Mouse (Mus musculus) midbrain, embryonic 11.5 days (tissue): ENCODE data around the gene Myo1f. TPM values are rescaled to one million over a fixed set of nuclear protein-coding genes. Genes with fewer than 3 reads are reported as not detected.

Experiments
- ATAC-seq: fragments of 200-750 bp; cut with Nextera tagmentation; 2 replicates; pipeline ENCODE4 v1.8.0; 2017; ENCODE audit warnings: moderate TSS enrichment, moderate library complexity; ENCODE audit not compliant: low FRiP score
- DNase-seq: peaks from one replicate; pipeline ENCODE4 v3.0.0; 2015; ENCODE audit warnings: low spot score; ENCODE audit errors: missing footprints
- H3K27ac ChIP-seq: fragments of 300-500 bp; sonication (generic); 2 replicates; pipeline ENCODE4 v1.5.1; 2014; ENCODE audit warnings: low read depth, low read length
- H3K27me3 ChIP-seq: fragments of 300-500 bp; sonication (generic); 2 replicates; pipeline ENCODE4 v1.6.1; 2014; ENCODE audit warnings: mild to moderate bottlenecking, low read length, moderate library complexity, mixed read lengths; ENCODE audit not compliant: control insufficient read depth, insufficient read depth
- H3K36me3 ChIP-seq: fragments of 300-500 bp; sonication (generic); 2 replicates; pipeline ENCODE4 v1.6.1; 2014; ENCODE audit warnings: mild to moderate bottlenecking, low read length, moderate library complexity, mixed read lengths; ENCODE audit not compliant: control insufficient read depth, insufficient read depth
- H3K4me1 ChIP-seq: fragments of 300-500 bp; sonication (generic); 2 replicates; pipeline ENCODE4 v1.6.1; 2014; ENCODE audit warnings: low read length; ENCODE audit not compliant: control insufficient read depth, insufficient read depth
- H3K4me2 ChIP-seq: fragments of 300-500 bp; sonication (generic); 2 replicates; pipeline ENCODE4 v1.6.1; 2014; ENCODE audit warnings: mild to moderate bottlenecking, moderate library complexity
- H3K4me3 ChIP-seq: fragments of 300-500 bp; sonication (generic); 2 replicates; pipeline ENCODE4 v1.5.1; 2014; ENCODE audit warnings: low read depth, low read length
- H3K9ac ChIP-seq: fragments of 300-500 bp; sonication (generic); 2 replicates; pipeline ENCODE4 v1.6.1; 2014; ENCODE audit warnings: low read length
- H3K9me3 ChIP-seq: fragments of 300-500 bp; sonication (generic); 2 replicates; pipeline ENCODE4 v1.6.1; 2016; ENCODE audit warnings: low read length; ENCODE audit not compliant: control insufficient read depth
- WGBS: fragments of 180-500 bp; shearing (Covaris S2); extraction: QIAGEN DNeasy Blood & Tissue Kit; methylation state at CpG from one replicate; pipeline ENCODE4 v1.1.7; 2014; 5-methylcytosine and 5-hydroxymethylcytosine counted together
- polyA plus RNA-seq: library from polyadenylated mRNA; unstranded; fragments of >200 nt; fragmentation: Nextera tagmentation; extraction: Ambion mirVana; gene quantifications from 2 replicates; pipeline ENCODE4 v1.2.1, GENCODE M21; 2014

Gene Myo1f
- polyA plus RNA-seq, 1 experiment from 2014 or later: 3.0 TPM

- no peak overlapping the region for H3K4me3 ChIP-seq
Measured at GRCm38 (mm10) chr17:33557922-33558321, 2.4 kb downstream of the Myo1f start.

DNA sequence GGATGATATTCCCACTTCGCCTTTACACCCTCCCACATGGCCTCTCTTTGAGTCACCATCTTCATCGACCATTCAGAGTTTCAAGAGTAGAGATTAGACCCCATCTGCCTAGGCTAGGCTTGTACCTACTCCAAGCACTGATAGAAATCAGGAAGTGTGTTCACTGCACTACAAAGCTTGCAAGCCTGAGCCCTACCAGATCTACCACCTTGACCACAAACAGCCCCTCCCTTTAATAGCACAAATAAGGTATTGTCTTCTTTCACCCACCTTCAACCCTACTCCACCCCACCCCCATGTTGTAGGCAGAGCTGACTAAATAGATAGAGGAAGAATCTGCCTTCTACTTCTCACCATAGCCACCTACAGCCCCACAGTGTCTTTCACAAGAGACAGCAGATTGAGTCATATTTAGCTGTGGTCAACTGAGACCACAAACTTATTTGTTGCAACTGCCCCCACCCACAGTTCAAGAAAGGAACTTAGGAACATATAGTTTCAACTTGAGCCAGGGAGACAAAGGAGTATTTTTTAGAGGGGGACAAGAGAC is 8.1 kb downstream of the Myo1f start:
- ATAC-seq (no peak), DNase-seq (no peak)
- no peak overlapping the region for H3K27ac ChIP-seq
- no peaks in the 10 kb centered on the region for H3K36me3 ChIP-seq
- no peak overlapping the region for H3K4me3 ChIP-seq
- no peak overlapping the region for H3K4me2 ChIP-seq
- 75% methylated on average over 2 of the region's 2 CpGs for WGBS
- no peaks in the 10 kb centered on the region for H3K27me3 ChIP-seq
- no peaks in the 10 kb centered on the region for H3K9me3 ChIP-seq
- H3K4me1 ChIP-seq: no peaks in the 10 kb centered on the region
- no peak overlapping the region for H3K9ac ChIP-seq

More at GRCm38 (mm10) chr17:33557922-33558321, 2.4 kb downstream of the Myo1f start:
- no peaks in the 10 kb centered on the region for H3K9me3 ChIP-seq
- DNase-seq: peak; percentile 44
- no peak overlapping the region for H3K4me2 ChIP-seq
- no peaks in the 10 kb centered on the region for H3K36me3 ChIP-seq
- H3K9ac ChIP-seq: no peak overlapping the region
- no peaks in the 10 kb centered on the region for H3K4me1 ChIP-seq
- no peaks in the 10 kb centered on the region for H3K27me3 ChIP-seq
- H3K27ac ChIP-seq: no peak overlapping the region
- 75% methylated on average over 4 of the region's 4 CpGs for WGBS
- ATAC-seq: no peak

DNA sequence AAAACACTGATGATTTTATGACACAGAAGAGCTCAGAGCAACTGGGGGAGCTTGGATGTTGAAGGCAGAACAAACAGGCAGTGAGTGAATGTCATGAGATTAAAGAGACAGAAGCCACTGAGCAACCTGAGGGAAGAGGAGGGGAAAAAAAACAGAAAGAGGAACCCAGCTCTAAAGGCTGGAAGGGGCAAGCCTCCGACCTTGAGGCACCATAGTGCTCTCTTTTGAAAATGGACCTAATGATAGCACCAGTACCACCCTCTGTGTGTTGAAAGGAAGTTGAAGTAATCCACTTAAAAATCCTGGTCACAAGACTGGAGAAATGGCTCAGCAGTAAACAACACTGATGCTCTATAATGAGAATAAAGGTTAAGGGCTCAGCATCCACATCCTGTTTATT is 9.1 kb downstream of the Myo1f start:
- no peak overlapping the region for H3K4me3 ChIP-seq
- WGBS: 45% methylated on average over 1 of the region's 1 CpGs
- H3K9me3 ChIP-seq: no peaks in the 10 kb centered on the region
- ATAC-seq (no peak), DNase-seq (no peak)
- H3K27ac ChIP-seq: no peak overlapping the region
- H3K4me1 ChIP-seq: no peaks in the 10 kb centered on the region
- no peak overlapping the region for H3K9ac ChIP-seq
- no peaks in the 10 kb centered on the region for H3K27me3 ChIP-seq
- no peak overlapping the region for H3K4me2 ChIP-seq
- H3K36me3 ChIP-seq: no peaks in the 10 kb centered on the region

DNA sequence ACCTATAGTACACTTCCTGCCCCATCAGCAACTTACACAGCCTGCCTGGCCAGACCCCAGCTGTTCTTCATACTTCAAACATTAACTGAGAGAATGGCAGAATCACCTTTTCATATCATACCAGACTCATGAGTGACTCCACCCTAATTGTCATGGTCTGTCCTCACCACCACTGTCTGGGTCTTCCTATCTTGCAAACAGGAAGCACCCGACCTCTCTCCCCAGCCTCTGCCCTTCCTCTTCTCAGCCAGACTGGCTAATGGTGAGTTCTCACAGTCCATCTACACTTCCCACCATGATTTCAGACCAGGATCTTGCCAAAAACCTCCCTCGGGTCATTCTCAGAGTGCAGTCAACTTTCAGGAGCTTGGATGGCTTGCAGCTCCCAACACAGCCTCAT is 10.7 kb downstream of the Myo1f start:
- DNase-seq (no peak), ATAC-seq (no peak)
- no peaks in the 10 kb centered on the region for H3K9me3 ChIP-seq
- 79% methylated on average over 2 of the region's 2 CpGs for WGBS
- no peaks in the 10 kb centered on the region for H3K4me1 ChIP-seq
- H3K27ac ChIP-seq: no peak overlapping the region
- no peaks in the 10 kb centered on the region for H3K27me3 ChIP-seq
- H3K9ac ChIP-seq: no peak overlapping the region
- no peak overlapping the region for H3K4me2 ChIP-seq
- no peaks in the 10 kb centered on the region for H3K36me3 ChIP-seq
- H3K4me3 ChIP-seq: no peak overlapping the region

DNA sequence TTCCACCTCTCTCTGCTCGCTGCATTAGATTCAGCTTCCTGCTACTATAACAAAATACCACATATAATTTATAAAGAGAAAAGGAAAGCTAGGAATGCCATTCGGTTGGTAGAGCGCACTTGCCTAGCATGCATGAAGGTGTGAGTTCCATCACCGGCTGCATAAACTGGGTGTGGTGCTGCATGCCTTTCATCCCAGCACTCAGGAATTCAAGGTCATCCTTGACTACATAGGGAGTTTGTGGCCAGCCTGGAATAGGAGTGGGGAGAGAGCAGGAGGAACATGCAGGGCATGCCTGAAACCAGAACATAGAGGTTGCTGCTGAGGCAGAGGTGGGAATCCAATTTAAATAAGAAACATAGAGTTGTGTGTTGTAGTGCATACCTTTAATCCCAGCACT is 28.6 kb downstream of the Myo1f start:
- Histone ChIP-seq H3K27ac (no peak overlapping the region), H3K9ac (no peak overlapping the region)

DNA sequence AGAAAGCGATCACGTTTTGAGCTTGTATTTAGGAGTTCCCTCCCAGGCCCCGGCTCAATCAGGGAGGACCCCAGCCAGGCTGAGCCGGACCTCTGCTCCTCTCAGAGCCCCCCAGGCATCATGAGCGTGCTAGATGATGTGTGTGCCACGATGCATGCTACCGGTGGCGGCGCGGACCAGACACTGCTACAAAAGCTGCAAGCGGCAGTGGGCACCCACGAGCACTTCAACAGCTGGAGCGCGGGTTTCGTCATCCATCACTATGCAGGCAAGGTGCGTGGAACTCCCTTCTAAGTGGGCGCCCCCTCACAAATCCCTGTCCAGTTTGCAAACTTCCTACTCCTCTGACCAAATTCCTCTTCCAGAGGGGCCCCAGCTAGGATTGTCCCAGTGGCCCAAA is 30.5 kb downstream of the Myo1f start:
- whole genome bisulfite sequencing: 74% methylated on average over 15 of the region's 17 CpGs

More for the DNA sequence above, 28.6 kb downstream of the Myo1f start:
- no peaks in the 10 kb centered on the region for H3K4me1 ChIP-seq
- H3K27me3 ChIP-seq: no peaks in the 10 kb centered on the region
- DNase-seq: no peak
- no peak overlapping the region for H3K4me3 ChIP-seq
- no peak overlapping the region for H3K4me2 ChIP-seq
- no peak for ATAC-seq
- 86% methylated on average over 4 of the region's 4 CpGs for WGBS
- no peaks in the 10 kb centered on the region for H3K36me3 ChIP-seq
- no peaks in the 10 kb centered on the region for H3K9me3 ChIP-seq

DNA sequence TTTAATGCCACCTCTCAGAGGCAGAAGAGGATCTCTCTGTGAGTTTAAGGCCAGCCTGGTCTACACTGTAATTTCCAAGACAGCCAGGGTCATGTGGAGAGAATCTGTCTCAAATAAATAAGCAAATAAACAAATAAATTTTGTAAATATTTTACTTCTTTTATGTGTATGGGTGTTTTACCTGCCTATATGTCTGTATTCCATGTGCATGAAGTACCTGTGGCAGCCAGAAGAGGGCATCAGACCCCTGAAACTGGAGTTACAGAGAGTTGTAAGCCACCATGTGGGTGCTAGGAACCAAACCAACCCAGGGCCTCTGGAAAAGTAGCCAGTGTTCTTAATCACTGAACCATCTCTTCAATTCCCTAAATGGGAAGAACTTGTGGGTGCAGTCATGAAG is 41.8 kb downstream of the Myo1f start:
- H3K27me3 ChIP-seq: no peaks in the 10 kb centered on the region
- no peak overlapping the region for H3K9ac ChIP-seq
- ATAC-seq (no peak), DNase-seq (no peak)
- H3K9me3 ChIP-seq: no peaks in the 10 kb centered on the region; the same call in 1 of the 2 replicates
- H3K27ac ChIP-seq: no peak overlapping the region
- H3K4me1 ChIP-seq: no peaks in the 10 kb centered on the region
- no peak overlapping the region for H3K4me3 ChIP-seq
- no peaks in the 10 kb centered on the region for H3K36me3 ChIP-seq
- H3K4me2 ChIP-seq: no peak overlapping the region

More for the DNA sequence above, 30.5 kb downstream of the Myo1f start:
- Histone ChIP-seq H3K9ac (no peak overlapping the region), H3K4me1 (no peaks in the 10 kb centered on the region), H3K27ac (no peak overlapping the region), H3K27me3 (no peaks in the 10 kb centered on the region), H3K36me3 (no peaks in the 10 kb centered on the region), H3K9me3 (no peaks in the 10 kb centered on the region), H3K4me3 (no peak overlapping the region), H3K4me2 (no peak overlapping the region)
- ATAC-seq (no peak), DNase-seq (no peak)

DNA sequence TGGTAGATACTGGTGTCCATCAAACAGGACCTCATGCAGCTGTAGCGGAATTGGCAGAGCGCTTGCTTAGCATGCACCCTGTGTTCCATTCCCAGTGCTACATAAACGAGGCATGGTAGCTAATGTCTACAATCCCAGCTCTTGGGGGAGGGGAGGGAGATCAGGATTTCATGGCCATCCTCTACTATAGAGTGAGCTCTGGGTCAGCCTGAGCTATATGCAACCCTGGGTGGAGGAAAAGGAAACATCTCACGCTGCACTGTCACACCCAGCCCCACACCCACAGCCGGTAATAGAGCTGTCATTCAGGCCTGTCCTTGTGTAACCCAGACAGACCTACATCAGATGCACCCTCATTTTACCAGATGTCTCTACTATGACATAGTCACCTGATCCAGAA is 43.0 kb downstream of the Myo1f start:
- no peaks in the 10 kb centered on the region for H3K4me1 ChIP-seq
- H3K9ac ChIP-seq: no peak overlapping the region
- WGBS: 93% methylated on average over 5 of the region's 5 CpGs
- H3K4me3 ChIP-seq: no peak overlapping the region
- no peak overlapping the region for H3K4me2 ChIP-seq
- H3K27ac ChIP-seq: no peak overlapping the region
- no peak for DNase-seq
- no peak for ATAC-seq
- no peaks in the 10 kb centered on the region; the same call in 1 of the 2 replicates for H3K9me3 ChIP-seq
- no peaks in the 10 kb centered on the region for H3K36me3 ChIP-seq
- no peaks in the 10 kb centered on the region for H3K27me3 ChIP-seq

GRCm38 (mm10) chr17:33599836-33600475 is 44.4 kb downstream of the Myo1f start:
- H3K27ac ChIP-seq: no peak overlapping the region
- DNase-seq (no peak), ATAC-seq (no peak)
- WGBS: 88% methylated on average over 8 of the region's 8 CpGs
- H3K4me1 ChIP-seq: no peaks in the 10 kb centered on the region
- no peaks in the 10 kb centered on the region; the same call in 1 of the 2 replicates for H3K9me3 ChIP-seq
- no peaks in the 10 kb centered on the region for H3K36me3 ChIP-seq
- no peak overlapping the region for H3K9ac ChIP-seq
- H3K27me3 ChIP-seq: no peaks in the 10 kb centered on the region
- H3K4me3 ChIP-seq: no peak overlapping the region
- H3K4me2 ChIP-seq: no peak overlapping the region
